Mouse (Mus musculus) adrenal gland, postnatal 0 days (tissue): ENCODE measurements around the gene Eif2s2. TPM values are rescaled to one million over a fixed set of nuclear protein-coding genes. Genes with fewer than 3 reads are reported as not detected.

Source experiments
- polyA plus RNA-seq: library from polyadenylated mRNA; unstranded; fragments of >200 nt; fragmentation: Nextera tagmentation; extraction: Ambion mirVana; gene quantifications from 2 replicates; pipeline ENCODE4 v1.2.1, GENCODE M21; 2015

The Eif2s2 gene
- polyA plus RNA-seq = 115 and 163 TPM in 2 replicates

DNA sequence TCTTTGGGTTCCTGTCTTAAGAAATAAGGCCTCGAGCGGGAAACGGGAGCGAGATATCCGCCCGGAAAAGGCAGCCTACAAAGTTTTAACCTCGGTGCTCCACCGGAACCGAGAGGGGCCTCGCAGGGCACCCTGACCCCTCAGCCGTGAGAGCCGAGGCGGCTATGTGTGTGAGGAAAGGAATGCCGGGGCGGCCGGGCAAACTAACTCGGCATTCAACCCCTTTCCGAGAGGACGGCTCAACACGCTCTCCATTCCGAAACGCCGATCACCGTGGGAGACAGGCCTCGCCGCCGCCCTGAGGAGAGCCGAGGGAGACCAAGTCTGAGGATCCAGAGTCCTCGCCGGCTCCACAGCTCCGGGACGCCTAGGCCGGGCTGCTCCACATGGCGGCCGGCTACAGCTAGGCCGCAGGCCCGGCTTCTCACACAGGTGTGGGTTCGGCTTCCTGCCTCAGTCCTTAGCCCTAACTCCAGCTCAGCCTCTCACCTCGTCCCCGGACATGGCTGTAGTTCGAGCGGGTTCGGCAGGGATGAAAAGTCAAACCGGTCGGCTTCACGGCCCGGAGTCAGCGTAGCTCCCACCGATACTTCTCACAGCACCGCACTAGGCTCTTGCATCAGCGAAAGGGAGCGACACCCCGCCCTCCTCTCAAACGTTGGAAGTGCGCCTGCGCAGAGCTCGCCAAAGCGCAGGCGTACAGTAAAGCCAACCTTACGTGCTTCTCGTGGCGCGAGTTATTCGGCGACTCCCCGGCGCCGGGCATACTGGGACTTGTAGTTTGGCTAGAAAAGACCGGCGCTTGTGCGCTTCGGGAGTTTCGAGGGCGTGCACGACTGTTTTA is at the start of gene Eif2s2:
TSS of gene Eif2s2 (minus strand) at position 735 of the 844 bp plus-strand sequence.

Other genes with a start within 250 kb of the Eif2s2 start
- gene Chmp4b, start 241.2 kb downstream of the Eif2s2 start, polyA plus RNA-seq = 54.0 and 62.8 TPM in 2 replicates
- gene Gm14214, start 122.9 kb downstream of the Eif2s2 start, polyA plus RNA-seq = not detected in 2 replicates
- 32.3 and 38.1 TPM in 2 replicates for gene Raly, start 101.8 kb downstream of the Eif2s2 start, polyA plus RNA-seq
- gene a, start 101.5 kb downstream of the Eif2s2 start, polyA plus RNA-seq = 1.3 and 4.2 TPM in 2 replicates
- 1.9 and 4.6 TPM in 2 replicates for gene Gm14226, start 125.3 kb upstream of the Eif2s2 start, polyA plus RNA-seq
- gene Ahcy, start 181.6 kb upstream of the Eif2s2 start, polyA plus RNA-seq = 68.4 and 77.0 TPM in 2 replicates
- gene Itch, start 240.6 kb upstream of the Eif2s2 start, polyA plus RNA-seq = 13.4 and 25.0 TPM in 2 replicates